Mouse (Mus musculus) stomach, embryonic 16.5 days (tissue): ENCODE data around the gene Usp37. TPM values are rescaled to one million over a fixed set of nuclear protein-coding genes. Genes with fewer than 3 reads are reported as not detected.

Experiments used
- ATAC-seq: fragments of 200-750 bp; cut with Nextera tagmentation; 2 replicates; pipeline ENCODE4 v1.8.0; 2017; ENCODE audit warnings: moderate number of reproducible peaks, moderate TSS enrichment; ENCODE audit not compliant: insufficient read depth, low FRiP score
- H3K27ac ChIP-seq: fragments of 300-500 bp; sonication (generic); 2 replicates; pipeline ENCODE4 v1.5.1; 2014; ENCODE audit warnings: low read length
- H3K27me3 ChIP-seq: fragments of 300-500 bp; sonication (generic); 2 replicates; pipeline ENCODE4 v1.6.1; 2014; ENCODE audit warnings: low read length, control low read depth, mixed read lengths; ENCODE audit not compliant: control insufficient read depth, insufficient read depth
- H3K36me3 ChIP-seq: fragments of 300-500 bp; sonication (generic); 2 replicates; pipeline ENCODE4 v1.6.1; 2014; ENCODE audit warnings: low read length; ENCODE audit not compliant: control insufficient read depth, insufficient read depth
- H3K4me1 ChIP-seq: fragments of 300-500 bp; sonication (generic); 2 replicates; pipeline ENCODE4 v1.6.1; 2014; ENCODE audit warnings: low read length, control low read depth, mixed read lengths; ENCODE audit not compliant: control insufficient read depth, insufficient read depth
- H3K4me2 ChIP-seq: fragments of 300-500 bp; sonication (generic); 2 replicates; pipeline ENCODE4 v1.6.1; 2014; ENCODE audit warnings: low read depth, low read length, mixed read lengths
- H3K4me3 ChIP-seq: fragments of 300-500 bp; sonication (generic); replicated peaks from 2 replicates; pipeline ENCODE4 v1.5.1; 2014; ENCODE audit warnings: mild to moderate bottlenecking, low read length
- H3K9ac ChIP-seq: fragments of 300-500 bp; sonication (generic); 2 replicates; pipeline ENCODE4 v1.6.1; 2014; ENCODE audit warnings: low read length
- H3K9me3 ChIP-seq: fragments of 300-500 bp; sonication (generic); replicated peaks from 2 replicates; pipeline ENCODE4 v1.6.1; 2016; ENCODE audit warnings: low read length, control low read depth; ENCODE audit not compliant: control insufficient read depth
- WGBS: fragments of 180-500 bp; shearing (Covaris S2); extraction: QIAGEN DNeasy Blood & Tissue Kit; methylation state at CpG from one replicate; pipeline ENCODE4 v1.1.7; 2014; 5-methylcytosine and 5-hydroxymethylcytosine counted together
- polyA plus RNA-seq: library from polyadenylated mRNA; unstranded; fragments of >200 nt; fragmentation: Nextera tagmentation; extraction: Ambion mirVana; gene quantifications from 2 replicates; pipeline ENCODE4 v1.2.1, GENCODE M21; 2015

The Usp37 gene
- polyA plus RNA-seq, 1 experiment from 2014 or later: 27.0 TPM

DNA sequence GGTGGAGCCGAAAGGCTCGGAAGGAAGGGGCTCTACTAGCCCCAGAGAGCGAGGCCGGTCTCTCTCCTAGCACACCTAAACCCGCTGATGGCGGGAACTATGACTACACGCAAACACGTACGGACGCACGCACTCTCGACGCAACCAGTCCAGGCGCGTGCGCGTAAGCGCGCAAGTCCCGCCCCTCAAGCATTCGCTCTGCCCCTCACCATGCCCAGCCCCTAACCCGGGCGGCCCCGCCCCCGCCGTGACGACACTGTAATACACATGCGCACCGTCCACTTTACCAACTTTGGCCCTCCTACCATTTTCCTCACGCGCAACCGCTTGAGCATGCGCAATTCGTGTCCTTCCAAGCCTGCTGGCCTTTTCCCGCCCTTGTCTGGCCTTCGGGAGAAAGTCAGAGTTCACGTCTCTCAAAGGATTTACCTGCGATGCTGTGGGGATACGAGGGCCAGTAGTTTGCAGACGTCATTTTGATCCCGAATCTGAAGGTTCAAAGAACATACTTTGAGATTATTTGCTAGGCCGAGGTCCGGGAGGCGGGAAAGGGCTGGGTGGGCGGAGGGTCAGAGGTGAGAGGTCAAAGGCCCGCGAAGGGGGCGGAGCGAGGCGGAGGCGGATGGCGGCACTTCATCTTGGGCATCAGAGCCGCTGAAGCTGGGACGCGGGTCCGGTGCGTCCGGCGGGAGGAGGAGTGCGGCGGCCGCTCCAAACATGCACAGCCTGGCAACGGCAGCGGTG, 38.2 kb downstream of the Usp37 start, which contains the start of gene Cnot9:
Gene Cnot9 (plus strand): TSS at position 338 of the 744 bp plus-strand sequence.
- WGBS: 1% methylated on average over 63 of the region's 64 CpGs
- Histone ChIP-seq H3K4me2 (peak within 1 kb of the TSS; percentile 76), H3K4me3 (peak within 1 kb of the TSS; percentile 79), H3K9me3 (no peaks in the 10 kb centered on the region), H3K27me3 (no peaks in the 10 kb centered on the region), H3K27ac (peak within 1 kb of the TSS; percentile 90), H3K4me1 (peaks cover 11% of the 10 kb centered on the region), H3K36me3 (no peaks in the 10 kb centered on the region), H3K9ac (peak within 1 kb of the TSS; percentile 87)
- peak; percentile 100 for ATAC-seq

GRCm38 (mm10) chr1:74505393-74505720, 38.7 kb downstream of the Usp37 start:
- H3K4me2 ChIP-seq: peak overlapping the region; percentile 57
- H3K4me1 ChIP-seq: peaks cover 11% of the 10 kb centered on the region
- 1% methylated on average over 22 of the region's 22 CpGs for WGBS
- H3K4me3 ChIP-seq: peak overlapping the region; percentile 79
- H3K27me3 ChIP-seq: no peaks in the 10 kb centered on the region
- peak overlapping the region; percentile 38; the same call in 1 of the 2 replicates for H3K27ac ChIP-seq
- no peaks in the 10 kb centered on the region for H3K9me3 ChIP-seq
- peak overlapping the region; percentile 81 for H3K9ac ChIP-seq
- H3K36me3 ChIP-seq: no peaks in the 10 kb centered on the region
- peak; percentile 57 for ATAC-seq

DNA sequence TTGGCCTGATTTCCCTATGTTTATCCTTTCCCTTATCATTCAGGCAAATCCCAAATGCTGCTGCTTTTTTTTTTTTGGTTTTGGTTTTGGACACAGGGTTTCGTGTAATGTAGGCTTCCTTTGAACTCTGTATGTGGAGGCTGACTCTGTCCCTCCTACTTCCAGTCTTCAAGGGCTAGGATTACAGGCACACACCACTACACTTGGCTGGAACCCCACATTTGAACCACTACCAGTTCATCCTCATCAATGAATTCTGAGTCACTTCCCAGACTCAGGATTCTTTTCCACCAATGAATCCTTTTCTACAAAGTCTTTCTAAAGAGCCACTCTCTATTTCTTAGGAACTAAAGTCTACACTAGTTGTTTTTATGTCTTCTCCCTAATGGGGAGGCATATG, 43.0 kb downstream of the Usp37 start:
- no peak overlapping the region for H3K4me2 ChIP-seq
- 61% methylated on average over 1 of the region's 1 CpGs for WGBS
- no peaks in the 10 kb centered on the region for H3K9me3 ChIP-seq
- H3K27me3 ChIP-seq: no peaks in the 10 kb centered on the region
- no peak overlapping the region for H3K27ac ChIP-seq
- no peak overlapping the region for H3K4me3 ChIP-seq
- H3K36me3 ChIP-seq: no peaks in the 10 kb centered on the region
- no peak for ATAC-seq
- no peaks in the 10 kb centered on the region for H3K4me1 ChIP-seq
- no peak overlapping the region for H3K9ac ChIP-seq

DNA sequence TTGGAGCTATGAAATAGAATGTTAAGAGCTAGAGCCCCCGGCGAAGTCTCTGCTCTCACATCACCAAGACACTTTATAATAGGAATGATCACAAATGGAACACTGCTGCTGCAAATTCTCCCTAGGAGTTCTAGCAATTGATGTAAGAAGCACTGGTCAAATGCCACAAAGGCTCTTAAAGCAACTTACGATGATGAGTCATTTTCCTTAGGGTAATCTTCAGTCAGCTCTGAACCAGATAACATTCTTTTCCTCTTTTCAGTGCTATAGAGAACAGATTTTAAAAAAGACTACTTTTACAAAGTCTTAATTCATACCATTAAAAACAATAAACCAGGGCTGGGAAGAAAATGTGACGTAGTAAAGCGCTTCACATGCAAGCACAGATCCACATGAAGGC, 58.3 kb downstream of the Usp37 start:
- H3K27me3 ChIP-seq: no peaks in the 10 kb centered on the region
- no peaks in the 10 kb centered on the region for H3K9me3 ChIP-seq
- no peak overlapping the region for H3K9ac ChIP-seq
- H3K4me2 ChIP-seq: no peak overlapping the region
- H3K4me3 ChIP-seq: no peak overlapping the region
- 96% methylated on average over 5 of the region's 5 CpGs for WGBS
- no peak overlapping the region for H3K27ac ChIP-seq
- H3K4me1 ChIP-seq: no peaks in the 10 kb centered on the region
- ATAC-seq: no peak
- peaks cover 23% of the 10 kb centered on the region for H3K36me3 ChIP-seq

DNA sequence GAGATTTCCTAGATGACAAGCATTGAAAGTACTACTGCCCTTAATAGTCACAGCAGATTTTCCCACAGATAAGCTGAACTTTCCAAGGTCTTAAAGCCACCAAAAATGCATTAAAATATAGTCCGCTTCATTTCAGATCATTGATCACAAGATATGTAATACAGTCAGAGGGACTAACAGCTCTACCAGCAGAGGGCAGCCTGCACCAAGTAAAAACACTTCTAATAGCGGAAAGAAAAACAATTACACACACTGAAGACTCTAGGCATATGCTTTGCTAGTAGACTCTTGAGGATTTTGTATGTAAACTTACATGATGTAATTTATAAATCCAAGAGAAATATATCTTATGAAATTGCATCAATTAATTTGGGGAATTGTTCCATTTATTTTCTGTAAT, 83.8 kb downstream of the Usp37 start:
- Histone ChIP-seq H3K36me3 (peaks cover 9% of the 10 kb centered on the region; the same call in 1 of the 2 replicates), H3K4me1 (no peaks in the 10 kb centered on the region), H3K4me2 (no peak overlapping the region), H3K27me3 (no peaks in the 10 kb centered on the region), H3K9ac (no peak overlapping the region), H3K27ac (no peak overlapping the region), H3K9me3 (no peaks in the 10 kb centered on the region), H3K4me3 (no peak overlapping the region)
- 67% methylated on average over 2 of the region's 2 CpGs for WGBS
- no peak for ATAC-seq

- no peak overlapping the region for H3K27ac ChIP-seq
- no peaks in the 10 kb centered on the region for H3K9me3 ChIP-seq
- WGBS: 39% methylated on average over 4 of the region's 4 CpGs
- no peaks in the 10 kb centered on the region for H3K4me1 ChIP-seq
- H3K4me3 ChIP-seq: no peak overlapping the region
- no peak overlapping the region for H3K9ac ChIP-seq
- peak; percentile 83 for ATAC-seq
- no peaks in the 10 kb centered on the region for H3K27me3 ChIP-seq
- H3K36me3 ChIP-seq: peaks cover 14% of the 10 kb centered on the region
- H3K4me2 ChIP-seq: no peak overlapping the region
These were observed 91.5 kb downstream of the Usp37 start for GRCm38 (mm10) chr1:74452611-74453045.

GRCm38 (mm10) chr1:74444538-74444937, 99.5 kb downstream of the Usp37 start:
- H3K4me2 ChIP-seq: no peak overlapping the region
- 90% methylated on average over 2 of the region's 2 CpGs for WGBS
- ATAC-seq: no peak
- no peak overlapping the region for H3K4me3 ChIP-seq
- H3K4me1 ChIP-seq: no peaks in the 10 kb centered on the region
- H3K9me3 ChIP-seq: no peaks in the 10 kb centered on the region
- peaks cover 10% of the 10 kb centered on the region for H3K36me3 ChIP-seq
- no peak overlapping the region for H3K9ac ChIP-seq
- no peak overlapping the region for H3K27ac ChIP-seq
- H3K27me3 ChIP-seq: no peaks in the 10 kb centered on the region

DNA sequence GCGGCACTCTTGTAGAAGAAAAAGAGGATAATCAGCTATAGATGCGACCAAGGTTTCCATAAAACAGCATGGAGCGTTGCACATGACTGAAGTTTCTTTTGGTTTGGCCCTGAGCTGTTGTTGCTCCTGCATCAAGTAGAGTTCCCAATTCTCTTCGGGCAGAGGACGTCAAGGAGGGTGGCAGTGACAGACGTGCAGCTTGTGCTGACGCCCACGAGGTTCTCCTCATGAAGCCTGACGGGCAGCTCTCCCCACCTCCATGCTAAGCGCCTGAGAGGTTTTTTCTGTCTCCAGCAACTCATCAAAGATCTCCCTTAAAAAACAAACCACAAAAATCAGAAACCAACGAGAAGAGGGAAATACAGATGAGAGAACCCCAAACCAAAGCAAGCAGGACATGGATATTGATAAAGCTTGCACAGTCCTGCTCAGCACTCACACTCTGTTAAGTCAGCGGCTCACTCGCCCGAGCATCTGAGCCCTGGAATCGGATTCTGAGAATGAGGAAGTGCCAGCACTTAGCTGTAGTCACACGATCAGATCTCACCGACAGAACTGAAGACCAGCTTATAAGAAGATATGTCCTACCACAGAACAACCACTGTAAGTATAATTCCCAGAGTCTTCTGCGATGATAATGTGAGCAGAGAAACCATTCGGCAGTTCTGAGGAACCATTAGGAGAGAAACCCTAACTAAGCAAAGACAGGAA, 104.8 kb downstream of the Usp37 start:
- H3K4me1 ChIP-seq: 0 out of 2 replicates have a peak, but pooled peaks cover 6% of the 10 kb centered on the region
- H3K9me3 ChIP-seq: no peaks in the 10 kb centered on the region
- no peak overlapping the region for H3K27ac ChIP-seq
- H3K27me3 ChIP-seq: no peaks in the 10 kb centered on the region
- no peak for ATAC-seq
- H3K4me3 ChIP-seq: no peak overlapping the region
- no peak overlapping the region for H3K4me2 ChIP-seq
- WGBS: 84% methylated on average over 19 of the region's 19 CpGs
- H3K36me3 ChIP-seq: peaks cover 6% of the 10 kb centered on the region; the same call in 1 of the 2 replicates
- H3K9ac ChIP-seq: no peak overlapping the region
